Mouse (Mus musculus) heart, adult 2 months (tissue): ENCODE results near the gene Srek1. TPM values are rescaled to one million over a fixed set of nuclear protein-coding genes. Genes with fewer than 3 reads are reported as not detected.

Experiments used
- DNase-seq, 2 experiments: peaks; one replicate each; pipeline ENCODE4 v3.0.0; 2021
- H3K27ac ChIP-seq: fragments of 200-600 bp; 2 replicates; pipeline ENCODE4 v1.8.1; 2022
- H3K27me3 ChIP-seq: fragments of 200-500 bp; 2 replicates; pipeline ENCODE4 v1.6.1; 2012; ENCODE audit warnings: mild to moderate bottlenecking, low read length, inconsistent platforms, mixed read lengths; ENCODE audit not compliant: control insufficient read depth, insufficient read depth
- H3K36me3 ChIP-seq: fragments of 200-500 bp; 2 replicates; pipeline ENCODE4 v1.6.1; 2012; ENCODE audit warnings: low read length, inconsistent platforms; ENCODE audit not compliant: control insufficient read depth, insufficient read depth
- H3K4me1 ChIP-seq: fragments of 200-500 bp; 2 replicates; pipeline ENCODE4 v1.6.1; 2011; ENCODE audit warnings: low read length; ENCODE audit not compliant: control insufficient read depth, insufficient read depth
- H3K4me3 ChIP-seq: fragments of 200-600 bp; 2 replicates; pipeline ENCODE4 v1.8.1; 2022
- H3K79me2 ChIP-seq: fragments of 200-500 bp; replicated peaks from 2 replicates; pipeline ENCODE4 v1.6.1; 2012; ENCODE audit warnings: mild to moderate bottlenecking, inconsistent platforms, low read length, moderate library complexity, mixed read lengths; ENCODE audit not compliant: control insufficient read depth, insufficient read depth
- H3K9ac ChIP-seq: fragments of 200-500 bp; 2 replicates; pipeline ENCODE4 v1.6.1; 2012; ENCODE audit warnings: low read depth, mild to moderate bottlenecking, control low read depth, inconsistent platforms, low read length, mixed read lengths
- CTCF ChIP-seq: fragments of 200-600 bp; IDR thresholded peaks from 2 replicates; pipeline ENCODE4 v1.8.1; 2022; ENCODE audit warnings: antibody characterized with exemption, mild to moderate bottlenecking, moderate library complexity
- EP300 ChIP-seq: fragments of 200-500 bp; IDR thresholded peaks from 2 replicates; pipeline ENCODE4 v1.6.1; 2011; ENCODE audit warnings: low read depth, low read length, control low read depth; ENCODE audit not compliant: insufficient read depth
- POLR2A ChIP-seq: fragments of 200-500 bp; IDR thresholded peaks from 2 replicates; pipeline ENCODE4 v1.6.1; 2011; ENCODE audit warnings: mild to moderate bottlenecking, low read depth, low read length, control low read depth; ENCODE audit not compliant: insufficient read depth
- WGBS: fragments of 180-500 bp; shearing (Covaris S2); methylation state at CpG from one replicate; pipeline ENCODE4 v1.1.7; 2018; 5-methylcytosine and 5-hydroxymethylcytosine counted together
- intact Hi-C: fragments of 180-260 bp; cut with DNase I; formaldehyde crosslinking; loops from one replicate; pipeline ENCODE4 v1.15.1; 2025
- polyA plus RNA-seq: library from polyadenylated mRNA; depleted of rRNA; stranded (reverse); fragments of >200 nt; gene quantifications from 2 replicates; pipeline ENCODE4 v1.2.3, GENCODE M21; 2012
- total RNA-seq, 2 experiments: library from RNA; stranded (reverse); gene quantifications; 2 replicates each; pipeline ENCODE4 v1.2.3; 2021

Srek1 gene
- total and polyA plus RNA-seq, 3 experiments: 17.5 to 20.0 (median 17.5) TPM

DNA sequence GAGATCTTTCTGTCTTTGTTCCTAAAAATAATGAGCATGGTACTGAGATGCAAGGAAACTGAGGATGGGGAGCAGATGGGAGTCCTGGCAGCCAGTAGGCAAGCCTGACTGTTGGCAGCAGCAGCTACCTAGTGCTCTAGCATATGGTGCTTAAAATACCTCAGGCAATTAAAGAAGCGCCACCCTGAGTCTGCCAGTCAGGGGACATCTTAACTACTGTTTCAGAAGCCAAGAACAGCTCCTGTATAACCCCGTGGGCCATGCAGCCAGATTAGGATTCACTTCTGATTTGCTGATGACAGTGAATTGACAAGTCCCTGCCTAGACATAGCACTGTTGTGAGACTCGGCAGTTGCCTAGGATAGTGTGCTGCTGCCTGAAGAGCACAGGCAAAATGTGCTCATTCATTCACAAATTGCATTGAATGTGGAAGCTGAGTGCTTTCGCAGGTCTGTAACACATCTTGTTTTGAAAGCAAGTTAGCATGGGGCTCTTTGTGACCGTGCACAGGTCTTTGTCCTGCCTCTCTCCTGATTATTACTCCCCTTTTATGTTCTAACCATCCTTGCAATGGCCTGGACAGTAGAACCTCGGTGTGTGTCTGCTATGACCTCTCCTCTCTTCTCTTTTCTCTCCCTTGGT lies 31.9 kb upstream of the Srek1 start:
- 56% methylated on average over 6 of the region's 6 CpGs for WGBS
- no peaks in the 10 kb centered on the region for H3K79me2 ChIP-seq
- intact Hi-C loops: no loop called here
- no peak overlapping the region for H3K9ac ChIP-seq
- no peaks in the 10 kb centered on the region for H3K36me3 ChIP-seq
- H3K4me3 ChIP-seq: no peak overlapping the region
- no peak for TF ChIP-seq POLR2A
- TF ChIP-seq EP300: no peak
- no peak for TF ChIP-seq CTCF
- no peaks in the 10 kb centered on the region for H3K27me3 ChIP-seq
- no peak overlapping the region for H3K27ac ChIP-seq
- peak in 1 of 2 experiments; percentile 6 for DNase-seq
- no peaks in the 10 kb centered on the region; the same call in 1 of the 2 replicates for H3K4me1 ChIP-seq

- intact Hi-C loops: no loop called here
- H3K36me3 ChIP-seq: no peaks in the 10 kb centered on the region
- DNase-seq: no peak
- H3K27ac ChIP-seq: no peak overlapping the region
- WGBS: 86% methylated on average over 5 of the region's 5 CpGs
- TF ChIP-seq POLR2A (no peak), EP300 (no peak), CTCF (no peak)
- H3K4me3 ChIP-seq: no peak overlapping the region
- no peaks in the 10 kb centered on the region for H3K27me3 ChIP-seq
- no peaks in the 10 kb centered on the region for H3K79me2 ChIP-seq
- H3K4me1 ChIP-seq: no peaks in the 10 kb centered on the region; the same call in 1 of the 2 replicates
- H3K9ac ChIP-seq: no peak overlapping the region
Measured at GRCm38 (mm10) chr13:103803721-103804120, 29.3 kb upstream of the Srek1 start.

- Histone ChIP-seq H3K9ac (no peak overlapping the region), H3K79me2 (no peaks in the 10 kb centered on the region), H3K4me1 (no peaks in the 10 kb centered on the region), H3K4me3 (no peak overlapping the region), H3K27me3 (no peaks in the 10 kb centered on the region), H3K36me3 (no peaks in the 10 kb centered on the region), H3K27ac (no peak overlapping the region)
- intact Hi-C loops: no loop called here
- no peak for TF ChIP-seq EP300
- TF ChIP-seq CTCF: peak; percentile 39
- no peak for TF ChIP-seq POLR2A
- 91% methylated on average over 1 of the region's 1 CpGs for WGBS
- DNase-seq: no peak
Measured at GRCm38 (mm10) chr13:103801021-103801420, 26.6 kb upstream of the Srek1 start.

DNA sequence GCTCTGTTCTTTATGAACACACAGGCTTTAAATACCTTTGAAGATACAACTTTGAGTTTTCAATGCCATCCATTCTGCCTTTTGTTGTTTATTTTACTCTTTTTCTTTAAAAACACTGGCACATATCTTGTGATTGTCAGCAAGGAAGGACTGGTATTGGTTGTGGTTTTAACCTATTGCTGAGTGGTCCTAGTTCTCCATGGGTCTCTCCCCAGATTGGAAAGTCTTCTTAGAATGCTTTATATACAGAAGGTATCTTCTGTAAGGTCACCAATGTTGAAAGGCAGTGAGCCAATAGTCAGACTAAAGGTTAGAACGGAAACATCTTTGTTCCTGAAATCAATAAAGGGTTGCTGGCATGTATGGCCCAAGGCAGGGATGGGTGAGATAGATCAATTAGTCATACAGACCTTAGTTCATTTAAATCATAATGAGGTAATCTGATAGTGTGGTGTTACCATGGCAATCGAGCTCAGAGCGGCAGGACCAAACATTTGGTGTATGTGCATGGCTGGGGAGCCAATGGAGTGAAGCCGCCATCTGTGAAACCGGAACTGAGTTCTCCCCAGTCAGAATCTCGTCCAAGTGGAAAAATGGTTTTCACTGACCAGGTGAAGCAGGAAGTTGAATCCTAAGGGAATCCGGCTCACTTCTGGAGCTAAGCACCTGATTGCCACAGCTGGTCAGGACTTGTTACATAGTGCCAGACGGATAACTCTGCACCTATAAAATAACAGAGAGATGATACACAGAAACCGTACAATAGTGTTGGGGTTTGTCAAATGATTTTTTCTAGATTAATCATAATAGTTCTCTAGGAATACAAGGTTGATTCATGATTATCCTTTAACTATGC lies 20.5 kb upstream of the Srek1 start:
- Histone ChIP-seq H3K79me2 (no peaks in the 10 kb centered on the region), H3K9ac (no peak overlapping the region), H3K4me3 (no peak overlapping the region), H3K27ac (no peak overlapping the region), H3K27me3 (no peaks in the 10 kb centered on the region), H3K4me1 (no peaks in the 10 kb centered on the region), H3K36me3 (no peaks in the 10 kb centered on the region)
- 89% methylated on average over 9 of the region's 9 CpGs for WGBS
- TF ChIP-seq CTCF (no peak), POLR2A (no peak), EP300 (no peak)
- intact Hi-C loops: no loop called here
- DNase-seq: no peak

- WGBS: 28% methylated on average over 11 of the region's 11 CpGs
- no peak overlapping the region for H3K9ac ChIP-seq
- H3K27ac ChIP-seq: no peak overlapping the region
- H3K4me3 ChIP-seq: no peak overlapping the region
- DNase-seq: peak in 1 of 2 experiments; percentile 28
- no peaks in the 10 kb centered on the region for H3K36me3 ChIP-seq
- no peaks in the 10 kb centered on the region for H3K27me3 ChIP-seq
- intact Hi-C loops: loop anchor here (2.0 kb wide), 2 partner anchors 27 to 69 kb away; no protein-coding TSS in a partner anchor
- no peaks in the 10 kb centered on the region for H3K4me1 ChIP-seq
- TF ChIP-seq CTCF (peak; percentile 88), EP300 (no peak)
- H3K79me2 ChIP-seq: no peaks in the 10 kb centered on the region
Measured at GRCm38 (mm10) chr13:103779922-103780585, 5.6 kb upstream of the Srek1 start.
